Mouse (Mus musculus): ENCODE data around the gene Gm136. TPM values are rescaled to one million over a fixed set of nuclear protein-coding genes. Genes with fewer than 3 reads are reported as not detected.

Gene Gm136
- total and polyA plus RNA-seq, 3 experiments: not detected

DNA sequence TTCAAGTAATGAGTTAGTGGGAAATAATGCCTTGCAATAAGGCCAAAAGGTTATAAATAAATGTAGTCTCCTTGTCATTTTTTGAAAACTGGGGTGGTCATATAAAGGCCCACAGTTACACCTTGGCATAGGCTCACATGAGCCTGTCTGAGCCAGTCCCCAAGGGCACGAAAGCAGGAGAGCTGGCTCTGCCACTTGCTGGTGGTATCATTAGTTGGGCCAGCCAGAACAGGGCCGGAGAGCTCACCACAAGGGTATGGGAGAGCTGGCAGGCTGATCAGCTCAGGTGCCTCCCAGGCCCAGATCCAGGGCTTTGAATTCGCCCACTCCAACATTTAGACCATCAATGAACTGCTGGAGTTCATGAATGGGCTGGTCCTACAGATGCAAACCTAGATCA is 30.4 kb upstream of the Gm136 start:
- TF ChIP-seq ELF1 (IDR thresholded peaks at IDR 0.05; ENCODE audit: low read depth, low read length): no peak
- no peak for TF ChIP-seq IRF4 (IDR thresholded peaks at IDR 0.05; ENCODE audit: low read depth, low read length)
- TF ChIP-seq ZKSCAN1 (IDR thresholded peaks at IDR 0.05; ENCODE audit: borderline replicate concordance, low read depth, low read length): no peak
- TF ChIP-seq ZNF384 (IDR thresholded peaks at IDR 0.05; ENCODE audit: low read depth, low read length): no peak
- TF ChIP-seq JUN (IDR thresholded peaks at IDR 0.05; ENCODE audit: insufficient read depth, low read depth, low read length): no peak
- no peak for TF ChIP-seq CTCF (conservative IDR thresholded peaks at IDR 0.05 in 1 of 2, IDR thresholded peaks at IDR 0.05 in 1 of 2; ENCODE audit: low read depth in 2 of 2, low read length in 2 of 2)
- no peak for TF ChIP-seq UBTF (IDR thresholded peaks at IDR 0.05; ENCODE audit: low read depth, low read length)
- TF ChIP-seq EP300 (IDR thresholded peaks at IDR 0.05; ENCODE audit: low read length): no peak
- TF ChIP-seq ETS1 (conservative IDR thresholded peaks at IDR 0.05; ENCODE audit: low read depth, low read length): no peak
- no peak for TF ChIP-seq GABPA (IDR thresholded peaks at IDR 0.05; ENCODE audit: insufficient replicate concordance, low read depth, low read length)
- no peak for TF ChIP-seq ZMIZ1 (IDR thresholded peaks at IDR 0.05; ENCODE audit: low read depth, low read length)
- DNase-seq (ENCODE audit: extremely low read depth): no peak
- no peaks in the 10 kb centered on the region for H3K36me3 ChIP-seq (replicated peaks in 1 of 2; ENCODE audit: control insufficient read depth in 1 of 2, insufficient read depth in 1 of 2, low read length in 1 of 2)
- dilution Hi-C loops (cut with MboI; ENCODE audit: extremely low pct_ligation_motif_present, extremely low pct_unique_long_range_greater_than_20kb, low sequenced_read_pairs) (no loop called here), in situ Hi-C loops (cut with MboI; ENCODE audit: low pct_ligation_motif_present, low pct_unique_long_range_greater_than_20kb, low sequenced_read_pairs) (loop anchor here (10.0 kb wide), 1 partner anchor 128 kb away; no protein-coding TSS in a partner anchor)
- no peak overlapping the region for H3K4me2 ChIP-seq (ENCODE audit: insufficient read depth, low read depth, poor library complexity, severe bottlenecking)
- H3K9ac ChIP-seq (ENCODE audit: insufficient read depth, low read depth): no peak overlapping the region
- H3K79me2 ChIP-seq (replicated peaks; ENCODE audit: control insufficient read depth, extremely low read depth, insufficient read depth, poor library complexity, severe bottlenecking): no peaks in the 10 kb centered on the region
- H3K4me1 ChIP-seq (ENCODE audit: control insufficient read depth in 1 of 2, insufficient read depth in 2 of 2): no peaks in the 10 kb centered on the region; a peak in 1 of 4 replicates
- no peaks in the 10 kb centered on the region for H3K27me3 ChIP-seq (replicated peaks)
- no peak overlapping the region for H3K27ac ChIP-seq (ENCODE audit: insufficient read depth, low read depth)
- no peak overlapping the region for H3K4me3 ChIP-seq (replicated peaks in 1 of 3; ENCODE audit: low read depth in 2 of 3, low read length in 2 of 3, poor library complexity in 1 of 3)
- H3K9me3 ChIP-seq (replicated peaks; ENCODE audit: low read length): no peaks in the 10 kb centered on the region

DNA sequence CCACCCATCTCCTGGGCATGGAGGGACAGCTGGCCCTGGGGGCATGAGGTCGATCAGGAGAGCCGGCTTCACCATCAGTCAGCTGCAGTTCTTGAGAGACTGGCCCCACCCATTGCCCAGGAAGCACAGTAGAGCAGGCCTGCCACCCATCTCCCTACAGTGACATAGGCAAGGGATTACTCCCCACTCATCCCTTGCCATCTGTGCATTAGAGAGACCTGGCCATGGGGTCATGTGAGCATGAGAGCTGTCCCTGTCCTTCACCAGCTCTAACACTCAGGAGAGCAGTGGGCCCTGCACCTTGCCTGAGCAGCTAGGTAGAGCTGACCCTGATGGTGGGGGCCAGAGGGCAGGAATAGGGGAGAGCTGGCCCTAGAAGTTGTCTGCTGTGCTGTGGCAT is 29.6 kb upstream of the Gm136 start:
- Histone ChIP-seq H3K79me2 (replicated peaks; ENCODE audit: control insufficient read depth, extremely low read depth, insufficient read depth, poor library complexity, severe bottlenecking) (no peaks in the 10 kb centered on the region), H3K4me3 (replicated peaks in 1 of 3; ENCODE audit: low read depth in 2 of 3, low read length in 2 of 3, poor library complexity in 1 of 3) (no peak overlapping the region), H3K36me3 (replicated peaks in 1 of 2; ENCODE audit: control insufficient read depth in 1 of 2, insufficient read depth in 1 of 2, low read length in 1 of 2) (no peaks in the 10 kb centered on the region), H3K27me3 (replicated peaks) (no peaks in the 10 kb centered on the region), H3K9ac (ENCODE audit: insufficient read depth, low read depth) (no peak overlapping the region), H3K9me3 (replicated peaks; ENCODE audit: low read length) (no peaks in the 10 kb centered on the region), H3K4me2 (ENCODE audit: insufficient read depth, low read depth, poor library complexity, severe bottlenecking) (no peak overlapping the region), H3K27ac (ENCODE audit: insufficient read depth, low read depth) (no peak overlapping the region), H3K4me1 (ENCODE audit: control insufficient read depth in 1 of 2, insufficient read depth in 2 of 2) (no peaks in the 10 kb centered on the region; a peak in 1 of 4 replicates)
- no peak for TF ChIP-seq NRF1 (IDR thresholded peaks at IDR 0.05; ENCODE audit: low read depth, low read length)
- no peak for TF ChIP-seq TCF12 (IDR thresholded peaks at IDR 0.05; ENCODE audit: low read depth, low read length)
- TF ChIP-seq MAZ (IDR thresholded peaks at IDR 0.05; ENCODE audit: low read depth, low read length): no peak
- no peak for TF ChIP-seq TBP (conservative IDR thresholded peaks at IDR 0.05; ENCODE audit: low read depth, low read length)
- no peak for TF ChIP-seq ETS1 (conservative IDR thresholded peaks at IDR 0.05; ENCODE audit: low read depth, low read length)
- TF ChIP-seq IRF4 (IDR thresholded peaks at IDR 0.05; ENCODE audit: low read depth, low read length): no peak
- TF ChIP-seq CTCF (conservative IDR thresholded peaks at IDR 0.05 in 1 of 2, IDR thresholded peaks at IDR 0.05 in 1 of 2; ENCODE audit: low read depth in 2 of 2, low read length in 2 of 2): no peak
- TF ChIP-seq SIN3A (IDR thresholded peaks at IDR 0.05; ENCODE audit: low read length): no peak
- TF ChIP-seq POLR2A (IDR thresholded peaks at IDR 0.05; ENCODE audit: low read depth, low read length): no peak
- TF ChIP-seq ZC3H11A (IDR thresholded peaks at IDR 0.05; ENCODE audit: low read depth, low read length): no peak
- TF ChIP-seq ZKSCAN1 (IDR thresholded peaks at IDR 0.05; ENCODE audit: borderline replicate concordance, low read depth, low read length): no peak
- no peak for TF ChIP-seq RCOR1 (conservative IDR thresholded peaks at IDR 0.05; ENCODE audit: low read depth, low read length)
- no peak for TF ChIP-seq JUN (IDR thresholded peaks at IDR 0.05; ENCODE audit: insufficient read depth, low read depth, low read length)
- no peak for TF ChIP-seq MXI1 (IDR thresholded peaks at IDR 0.05; ENCODE audit: low read depth, low read length)
- TF ChIP-seq BHLHE40 (IDR thresholded peaks at IDR 0.05; ENCODE audit: low read depth, low read length): no peak
- TF ChIP-seq MYC (IDR thresholded peaks at IDR 0.05; ENCODE audit: low read depth, low read length): no peak
- TF ChIP-seq MEF2A (IDR thresholded peaks at IDR 0.05; ENCODE audit: borderline replicate concordance, low read depth, low read length): no peak
- TF ChIP-seq PAX5 (IDR thresholded peaks at IDR 0.05; ENCODE audit: low read length): no peak
- TF ChIP-seq MAFK (IDR thresholded peaks at IDR 0.05; ENCODE audit: insufficient replicate concordance, low read length): no peak
- dilution Hi-C loops (cut with MboI; ENCODE audit: extremely low pct_ligation_motif_present, extremely low pct_unique_long_range_greater_than_20kb, low sequenced_read_pairs): no loop called here
- in situ Hi-C loops (cut with MboI; ENCODE audit: low pct_ligation_motif_present, low pct_unique_long_range_greater_than_20kb, low sequenced_read_pairs): loop anchor here (10.0 kb wide), 1 partner anchor 129 kb away; no protein-coding TSS in a partner anchor
- DNase-seq (ENCODE audit: extremely low read depth): no peak

Measured in CH12.LX (cell line).